Mouse (Mus musculus) MEL (cell line): ENCODE results near the gene Ptchd1.

Experiments used
- CTCF ChIP-seq, 3 experiments: IDR thresholded peaks in 2 of 3; conservative IDR thresholded peaks in 1 of 3; 2 replicates each; pipeline ENCODE4 v1.5.1; 2011 to 2012; ENCODE audit warnings: low read length in 3 of 3, low read depth in 2 of 3, mild to moderate bottlenecking in 2 of 3, improper control_type of control experiment in 1 of 3, inconsistent platforms in 1 of 3, mixed read lengths in 1 of 3, moderate library complexity in 1 of 3; ENCODE audit not compliant: control insufficient read depth in 1 of 3, insufficient read depth in 1 of 3, poor library complexity in 1 of 3, severe bottlenecking in 1 of 3
- TAL1 ChIP-seq: IDR thresholded peaks from 2 replicates; pipeline ENCODE4 v1.6.1; 2012; ENCODE audit warnings: mild to moderate bottlenecking, inconsistent platforms, low read length, moderate library complexity, mixed read lengths
- ZKSCAN1 ChIP-seq: IDR thresholded peaks from 2 replicates; pipeline ENCODE4 v1.6.1; 2012; ENCODE audit warnings: low read depth, mild to moderate bottlenecking, inconsistent platforms, low read length, improper control_type of control experiment, moderate library complexity

GRCm38 (mm10) chrX:155601196-155601595 is 22.4 kb downstream of the Ptchd1 start:
- no peak for TF ChIP-seq CTCF (IDR thresholded peaks at IDR 0.05 in 2 of 3, conservative IDR thresholded peaks at IDR 0.05 in 1 of 3; ENCODE audit: control insufficient read depth in 1 of 3, insufficient read depth in 1 of 3, low read depth in 2 of 3, low read length in 3 of 3, poor library complexity in 1 of 3, severe bottlenecking in 1 of 3)
- TF ChIP-seq ZKSCAN1, result no peak
- no peak for TF ChIP-seq TAL1
